In genomic region chr17:56758132-56758531, GRCm38 (mm10) we compare ENCODE assay signal across 8 mouse cellular contexts. TPM values are rescaled to one million over a fixed set of nuclear protein-coding genes. Genes with fewer than 3 reads are reported as not detected.
DNase-seq lines count a peak whose midpoint lies in the region; ATAC-seq lines count a peak whose summit lies in the region.

No protein-coding gene starts in this region.

- no peak for ATAC-seq in kidney, embryonic 16.5 days (ENCODE audit: low FRiP score, low TSS enrichment)
- peak; percentile 12; the same call in 1 of the 2 replicates for ATAC-seq in liver, embryonic 16.5 days (ENCODE audit: low read depth)

- H3K4me1 ChIP-seq in kidney, embryonic 16.5 days (ENCODE audit: insufficient read depth, low read length): peaks cover 34% of the 10 kb centered on the region
- H3K4me1 ChIP-seq in liver, embryonic 16.5 days (ENCODE audit: control insufficient read depth, low read depth, low read length): peaks cover 45% of the 10 kb centered on the region

- H3K9ac ChIP-seq in kidney, embryonic 16.5 days (replicated peaks; ENCODE audit: low read length): 0 out of 2 replicates have a peak overlapping the region, but pooled peaks have one; percentile 2
- H3K9ac ChIP-seq in liver, embryonic 16.5 days (ENCODE audit: low read depth, low read length): no peak overlapping the region

- peaks cover 41% of the 10 kb centered on the region for H3K27me3 ChIP-seq in kidney, embryonic 16.5 days (ENCODE audit: insufficient read depth, low read length)
- H3K27me3 ChIP-seq in liver, embryonic 16.5 days (ENCODE audit: control insufficient read depth, insufficient read depth, low read depth, low read length): peaks cover 44% of the 10 kb centered on the region

- H3K4me2 ChIP-seq in kidney, embryonic 16.5 days (replicated peaks; ENCODE audit: low read depth, low read length): peak overlapping the region; percentile 100
- peak overlapping the region; percentile 95 for H3K4me2 ChIP-seq in liver, embryonic 16.5 days (ENCODE audit: low read depth, low read length)

- peak; percentile 69 for DNase-seq in layer of hippocampus, adult 11-12 months (ENCODE audit: low spot score)
- no peak for DNase-seq in layer of hippocampus, adult 9-10 months (ENCODE audit: low spot score)
- peak; percentile 82 for DNase-seq in c-Kit-positive CD71-positive TER-119-positive erythroid progenitor cells, embryonic 14.5 days (ENCODE audit: low spot score)
- peak; percentile 41 to 53 for DNase-seq in gastrocnemius, postnatal 4 days (ENCODE audit: low spot score in 2 of 2)
- DNase-seq in ovary, postnatal 14 days (ENCODE audit: low spot score): peak; percentile 76
- DNase-seq in thymus, postnatal 14 days: peak; percentile 90

- peak overlapping the region; percentile 59; the same call in 1 of the 2 replicates for H3K4me3 ChIP-seq in kidney, embryonic 16.5 days (ENCODE audit: low read length)
- no peak overlapping the region; the same call in 1 of the 2 replicates for H3K4me3 ChIP-seq in liver, embryonic 16.5 days (ENCODE audit: low read depth, low read length)

- H3K27ac ChIP-seq in kidney, embryonic 16.5 days (ENCODE audit: low read length): peak overlapping the region; percentile 1; the same call in 1 of the 2 replicates
- peak overlapping the region; percentile 50; the same call in 1 of the 2 replicates for H3K27ac ChIP-seq in liver, embryonic 16.5 days (ENCODE audit: low read length)

- WGBS in kidney, embryonic 16.5 days: 4% methylated on average over 12 of the region's 12 CpGs
- whole genome bisulfite sequencing in liver, embryonic 16.5 days (ENCODE audit: insufficient replicate concordance): 5% methylated on average over 12 of the region's 12 CpGs

- H3K9me3 ChIP-seq in kidney, embryonic 16.5 days (ENCODE audit: low read length): no peaks in the 10 kb centered on the region
- no peaks in the 10 kb centered on the region; the same call in 1 of the 2 replicates for H3K9me3 ChIP-seq in liver, embryonic 16.5 days (replicated peaks; ENCODE audit: control insufficient read depth, low read length)

- H3K36me3 ChIP-seq in kidney, embryonic 16.5 days (ENCODE audit: insufficient read depth, low read length): no peaks in the 10 kb centered on the region
- no peaks in the 10 kb centered on the region for H3K36me3 ChIP-seq in liver, embryonic 16.5 days (ENCODE audit: control insufficient read depth, insufficient read depth)

RNA-seq across cellular contexts. Expression of gene Nrtn, which starts 0.8 kb away (rescaled TPM):
- total RNA-seq in gastrocnemius, postnatal 4 days (2021): 1 to 10 TPM; 1.0 to 1.9 TPM
- polyA plus RNA-seq in kidney, embryonic 16.5 days (2015; fragmentation: Nextera tagmentation; extraction: Ambion mirVana): 5.4 and 5.8 TPM in 2 replicates
- polyA plus RNA-seq in liver, embryonic 16.5 days (2015; fragmentation: Nextera tagmentation; extraction: Ambion mirVana): 0.49 and 1.0 TPM in 2 replicates

RNA-seq across cellular contexts. Expression of gene Dus3l, which starts 6.4 kb away (rescaled TPM):
- total RNA-seq in gastrocnemius, postnatal 4 days (2021): 10 to 100 TPM; 21.6 to 21.7 TPM
- 55.4 and 59.7 TPM in 2 replicates for polyA plus RNA-seq in kidney, embryonic 16.5 days (2015; fragmentation: Nextera tagmentation; extraction: Ambion mirVana)
- 11.4 and 12.2 TPM in 2 replicates for polyA plus RNA-seq in liver, embryonic 16.5 days (2015; fragmentation: Nextera tagmentation; extraction: Ambion mirVana)

RNA-seq across cellular contexts. Expression of gene Prr22, which starts 11.9 kb away (rescaled TPM):
- under 1 TPM; 0.47 to 0.49 TPM for total RNA-seq in gastrocnemius, postnatal 4 days (2021)
- polyA plus RNA-seq in kidney, embryonic 16.5 days (2015; fragmentation: Nextera tagmentation; extraction: Ambion mirVana): 1.6 and 1.8 TPM in 2 replicates
- polyA plus RNA-seq in liver, embryonic 16.5 days (2015; fragmentation: Nextera tagmentation; extraction: Ambion mirVana): 0.42 and 0.44 TPM in 2 replicates

RNA-seq across cellular contexts. Expression of gene Vmac, which starts 40.3 kb away (rescaled TPM):
- 1 to 10 TPM; 7.5 to 8.0 TPM for total RNA-seq in gastrocnemius, postnatal 4 days (2021)
- 22.4 and 23.2 TPM in 2 replicates for polyA plus RNA-seq in kidney, embryonic 16.5 days (2015; fragmentation: Nextera tagmentation; extraction: Ambion mirVana)
- polyA plus RNA-seq in liver, embryonic 16.5 days (2015; fragmentation: Nextera tagmentation; extraction: Ambion mirVana): 2.8 and 4.2 TPM in 2 replicates

RNA-seq across cellular contexts. Expression of gene Ndufa11, which starts 40.6 kb away (rescaled TPM):
- 100 to 1,000 TPM; 358 to 365 TPM for total RNA-seq in gastrocnemius, postnatal 4 days (2021)
- polyA plus RNA-seq in kidney, embryonic 16.5 days (2015; fragmentation: Nextera tagmentation; extraction: Ambion mirVana): 479 and 501 TPM in 2 replicates
- 210 and 219 TPM in 2 replicates for polyA plus RNA-seq in liver, embryonic 16.5 days (2015; fragmentation: Nextera tagmentation; extraction: Ambion mirVana)
